Mouse (Mus musculus) thymus, postnatal 25 days (tissue): ENCODE results near the gene Ncoa7.

ENCODE experiments used
- DNase-seq: peaks from one replicate; pipeline ENCODE4 v3.0.0; 2022

The Ncoa7 gene

DNA sequence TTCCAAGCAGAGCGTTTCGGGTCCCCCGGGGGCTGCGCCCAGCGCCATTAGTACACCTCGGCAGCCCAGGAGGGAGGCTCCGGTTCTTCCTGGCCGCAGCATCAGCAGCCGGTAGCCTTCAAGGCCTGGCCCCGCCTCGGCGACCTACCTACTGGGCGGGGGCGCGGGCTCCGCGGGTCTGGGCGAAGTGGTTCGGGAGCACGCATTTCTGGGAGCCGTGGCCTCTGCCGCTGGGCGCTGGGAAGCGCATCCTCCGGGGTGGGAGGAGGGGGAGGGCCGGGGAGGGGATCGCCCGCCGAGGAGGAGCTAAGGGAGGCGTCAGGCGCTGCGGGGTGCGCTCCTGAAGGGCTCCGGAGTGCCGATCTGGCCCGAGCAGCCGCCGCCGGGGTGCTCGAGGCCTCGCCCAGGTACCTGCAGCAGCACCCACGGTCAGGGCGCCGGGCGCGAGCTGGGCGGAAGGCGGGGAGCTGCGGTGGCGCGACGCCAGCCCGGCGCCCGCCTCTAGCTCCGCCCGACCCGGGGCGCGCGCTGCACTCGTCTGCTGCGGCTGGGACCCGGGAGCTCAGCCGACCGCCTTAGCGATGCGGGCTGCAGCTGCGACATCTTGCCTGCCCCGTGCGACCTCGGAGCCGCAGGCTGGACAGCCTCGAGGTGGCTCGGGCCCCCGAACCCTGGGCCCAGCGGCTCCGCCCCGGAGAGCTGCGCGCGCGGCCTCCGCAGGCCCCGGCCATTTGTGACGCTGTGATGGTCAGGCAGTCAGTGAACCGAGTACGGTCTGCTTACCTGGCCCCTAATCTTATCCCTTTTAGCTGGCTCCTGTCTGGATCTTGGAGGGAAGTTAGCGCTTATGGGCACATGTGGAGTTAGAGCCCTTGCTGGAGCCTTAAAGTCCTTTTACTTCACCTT, at the start of gene Ncoa7:
Ncoa7 (minus strand) TSS at position 646 of the 906 bp plus-strand sequence.
- peak; percentile 79 for DNase-seq

DNA sequence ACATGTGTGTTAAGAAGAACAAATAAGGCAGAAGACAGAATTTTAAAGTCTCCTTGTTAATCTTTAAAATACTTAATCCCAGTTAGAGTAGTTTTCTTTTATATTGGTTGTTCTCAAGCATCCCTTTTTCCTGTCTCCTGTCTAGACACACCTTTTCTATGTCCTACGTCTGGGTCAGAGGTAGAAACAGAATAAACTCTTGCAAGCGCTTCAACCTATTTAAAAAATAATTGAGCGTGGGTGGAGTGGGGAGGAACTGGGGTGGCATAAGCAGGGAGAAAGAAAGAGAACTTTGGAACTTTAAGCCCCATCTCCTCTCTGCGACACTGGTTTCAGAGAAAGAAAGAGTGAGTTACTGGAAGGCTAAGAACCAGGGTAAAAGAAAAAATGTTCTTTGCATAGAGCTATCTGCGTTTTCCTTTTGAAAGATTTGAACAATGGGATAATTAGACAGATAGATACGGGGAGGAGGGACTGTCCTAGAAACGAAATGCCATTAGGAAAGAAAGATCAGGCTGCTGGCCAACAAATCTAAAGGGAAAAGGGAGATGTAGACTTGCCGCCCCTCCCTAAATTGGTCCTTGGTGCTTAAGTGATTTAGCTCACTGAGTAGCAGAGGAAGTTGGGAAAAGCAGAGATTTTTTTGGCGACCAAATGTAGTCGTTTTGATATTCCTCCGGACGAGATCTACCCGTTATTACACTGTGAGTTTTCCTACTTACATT, 42.1 kb upstream of the Ncoa7 start:
- DNase-seq: no peak

DNA sequence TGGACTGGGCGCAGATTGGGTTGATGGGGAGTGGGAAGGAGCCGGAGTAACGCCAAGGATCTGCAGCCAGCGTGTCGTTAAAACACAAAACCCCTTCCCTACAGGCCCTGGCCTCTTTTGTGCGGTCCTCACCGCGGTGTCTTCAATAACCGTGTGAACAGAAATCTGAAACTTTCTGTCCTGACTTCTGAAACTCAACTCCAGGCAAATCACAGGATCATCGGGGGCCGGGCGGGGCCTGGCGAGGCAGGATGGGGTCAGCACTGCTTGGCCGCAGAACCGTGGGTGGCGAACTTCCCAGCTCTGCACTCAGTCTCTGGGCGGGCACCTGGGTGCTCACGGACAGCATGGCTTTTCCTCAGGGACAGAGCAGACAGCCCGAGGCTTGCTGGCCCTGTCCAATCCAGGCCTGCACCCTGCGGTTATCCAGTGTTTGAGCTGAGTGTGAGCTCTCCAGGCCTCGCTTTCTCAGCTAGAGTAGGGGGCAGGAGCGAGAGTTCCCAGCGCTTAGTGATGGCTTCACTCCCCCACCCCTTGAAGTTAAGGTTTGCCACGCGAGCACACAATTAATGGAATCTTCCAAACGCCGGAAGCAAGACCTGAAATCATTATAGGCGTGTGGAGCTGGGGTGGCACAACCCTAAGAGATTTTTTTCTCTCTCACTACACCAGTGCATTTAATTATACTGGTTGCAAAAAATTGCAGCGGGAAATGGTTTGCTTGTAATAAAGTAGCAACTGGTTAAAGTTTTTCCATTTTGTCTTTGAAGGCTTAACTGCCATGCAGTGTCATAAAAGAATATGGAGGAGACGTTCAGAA, 41.3 kb upstream of the Ncoa7 start:
- no peak for DNase-seq

DNA sequence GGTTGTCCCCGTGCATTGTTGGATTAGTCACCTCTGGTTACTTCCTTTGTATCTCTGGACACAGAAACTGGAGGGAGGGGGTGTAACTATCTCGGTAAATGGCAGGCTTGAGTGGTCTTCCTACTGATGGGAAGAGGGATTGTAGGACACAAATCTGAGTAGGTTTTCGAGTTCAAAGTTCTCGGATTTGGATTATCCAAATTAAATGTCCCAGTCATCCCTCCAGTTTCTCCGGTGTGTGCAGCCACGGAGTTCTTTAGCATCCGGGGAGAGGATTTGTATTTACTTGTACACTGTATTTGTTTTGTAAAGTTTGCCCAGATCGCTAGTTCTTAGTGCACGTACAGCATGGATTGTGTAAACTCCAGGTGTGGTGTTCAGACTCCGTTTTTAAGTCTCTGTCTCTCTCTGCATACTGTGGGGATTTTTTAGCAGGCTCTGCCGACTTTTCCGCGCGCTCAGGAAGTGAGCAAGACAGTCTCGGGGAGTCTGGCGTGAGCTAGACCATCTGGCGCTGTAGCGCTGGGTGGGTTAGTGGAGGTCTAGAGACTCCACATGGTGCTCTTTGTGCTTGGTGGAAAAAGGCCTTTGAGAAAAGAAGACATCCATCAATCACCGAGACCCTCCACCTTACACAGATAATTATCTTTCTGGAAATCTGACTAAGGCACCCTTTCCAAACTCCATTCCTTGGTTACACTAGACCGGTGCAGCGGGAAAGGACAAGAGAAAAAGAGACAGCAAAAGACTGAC, 40.5 kb upstream of the Ncoa7 start:
- DNase-seq: no peak

DNA sequence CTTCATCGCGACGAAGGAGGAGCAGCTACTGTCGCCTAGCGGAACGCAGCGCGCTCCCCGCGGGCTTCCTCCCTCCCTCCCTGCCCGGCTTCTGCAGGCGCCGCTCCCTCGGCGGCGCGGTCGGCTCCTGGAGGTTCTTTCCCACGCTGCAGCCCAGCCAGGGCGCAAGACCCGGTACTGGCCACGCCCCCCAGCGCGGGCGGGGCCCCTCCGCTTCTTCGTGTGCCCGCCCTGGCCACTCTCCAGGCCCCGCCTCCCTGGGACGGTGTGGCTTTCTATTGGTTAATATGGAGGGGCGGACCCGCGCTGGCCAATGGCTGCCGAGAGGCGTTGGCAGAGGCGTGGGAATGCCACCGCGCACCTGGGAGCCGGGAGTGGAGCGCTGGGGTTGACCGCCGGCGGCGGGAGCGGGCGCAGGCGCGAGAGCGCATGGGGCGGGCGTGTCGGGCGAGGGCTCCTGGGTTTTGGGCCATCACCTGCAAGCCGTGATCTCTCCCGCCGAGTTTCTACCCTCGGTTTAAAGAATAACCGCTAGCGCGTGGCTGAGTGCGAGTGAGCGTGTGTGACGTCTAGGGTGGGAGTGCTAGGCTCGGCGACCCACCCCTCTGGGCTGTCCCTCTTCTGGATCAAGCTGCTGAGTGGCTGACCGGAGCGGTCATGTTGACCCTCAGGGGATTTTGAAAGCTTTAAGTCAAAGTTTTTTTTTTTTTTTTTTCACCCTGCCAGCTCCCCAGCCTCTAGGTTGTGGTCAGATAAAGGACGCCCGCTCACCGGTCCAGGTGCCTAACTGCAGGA, 39.7 kb upstream of the Ncoa7 start, which contains the start of gene Hey2:
Hey2 (minus strand) TSS at position 159 of the 795 bp plus-strand sequence.
- DNase-seq: peak; percentile 96

DNA sequence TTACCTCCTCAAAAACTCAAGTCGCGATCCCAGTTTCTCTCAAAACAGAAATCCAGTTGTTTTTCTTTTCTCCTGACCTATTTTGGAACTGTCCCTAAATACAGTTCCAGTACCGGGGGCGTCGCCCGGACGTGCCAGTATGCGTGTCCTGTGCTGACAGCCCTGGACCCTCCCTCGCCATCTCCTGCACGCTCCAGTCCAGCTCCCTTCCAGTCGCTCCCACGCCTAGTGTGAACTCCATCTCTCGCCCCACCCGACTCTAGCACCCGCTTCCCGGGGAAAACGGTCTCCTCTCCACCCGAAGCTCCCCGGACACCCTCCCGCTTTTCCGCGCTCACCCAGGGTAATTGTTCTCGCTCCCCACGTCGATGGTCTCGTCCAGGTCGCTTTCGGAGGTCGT, 39.1 kb upstream of the Ncoa7 start:
- no peak for DNase-seq

DNA sequence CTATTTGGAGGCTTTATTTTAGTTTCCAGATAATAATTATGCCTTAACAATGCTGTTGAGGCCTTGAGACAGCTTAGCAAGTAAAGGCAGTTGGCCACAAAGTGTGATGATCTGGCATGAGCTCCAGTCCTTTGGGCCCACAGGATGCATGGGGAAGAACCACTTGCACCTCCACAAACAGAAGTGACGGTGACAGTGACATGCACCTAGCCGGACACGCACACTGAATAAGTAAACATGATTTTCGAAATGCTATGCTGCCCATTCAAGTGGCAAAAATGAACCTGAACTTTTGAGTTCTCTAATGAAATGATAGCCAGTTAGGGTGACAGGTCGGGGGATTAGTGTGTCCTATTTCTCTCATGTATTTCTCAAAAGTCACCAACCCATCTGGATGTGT, 37.7 kb upstream of the Ncoa7 start:
- no peak for DNase-seq

DNA sequence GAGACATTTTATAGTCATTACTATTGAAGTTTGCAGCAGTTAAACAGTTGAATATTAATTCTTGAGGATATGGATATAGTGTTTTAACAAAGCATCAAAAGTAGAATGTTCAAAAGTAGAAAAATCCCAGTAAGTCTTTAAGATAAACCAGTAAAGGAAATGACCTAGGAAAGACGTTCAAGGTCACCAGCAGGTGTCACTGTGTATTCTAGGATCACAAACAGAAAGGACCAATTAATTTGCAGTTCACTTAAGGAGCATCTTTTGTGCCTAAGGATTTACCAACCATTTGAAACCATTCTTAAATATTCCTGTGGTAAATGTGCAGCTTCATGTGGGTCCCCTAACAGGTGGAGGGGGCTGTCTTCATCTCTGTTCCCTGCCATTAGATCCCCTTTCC, 35.1 kb upstream of the Ncoa7 start:
- DNase-seq: no peak

DNA sequence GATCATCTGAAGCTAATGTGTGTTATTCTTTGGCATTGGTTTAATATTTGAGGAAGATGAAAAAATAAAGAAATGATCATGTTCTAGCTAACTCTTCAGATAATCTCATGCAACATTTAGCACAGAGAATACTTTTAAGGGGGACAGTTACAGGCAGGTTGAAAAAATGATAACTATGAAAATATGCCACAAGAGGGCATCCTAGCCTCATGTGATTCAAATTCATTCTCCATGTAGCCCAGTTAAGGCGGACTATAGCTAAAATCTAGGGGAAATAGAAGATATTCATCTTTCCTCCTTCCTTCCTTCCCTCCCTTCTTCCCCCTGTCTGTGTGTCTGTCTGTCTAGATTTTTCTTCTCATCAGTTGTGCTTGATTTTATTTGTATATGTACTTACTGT, 21.9 kb upstream of the Ncoa7 start:
- no peak for DNase-seq

DNA sequence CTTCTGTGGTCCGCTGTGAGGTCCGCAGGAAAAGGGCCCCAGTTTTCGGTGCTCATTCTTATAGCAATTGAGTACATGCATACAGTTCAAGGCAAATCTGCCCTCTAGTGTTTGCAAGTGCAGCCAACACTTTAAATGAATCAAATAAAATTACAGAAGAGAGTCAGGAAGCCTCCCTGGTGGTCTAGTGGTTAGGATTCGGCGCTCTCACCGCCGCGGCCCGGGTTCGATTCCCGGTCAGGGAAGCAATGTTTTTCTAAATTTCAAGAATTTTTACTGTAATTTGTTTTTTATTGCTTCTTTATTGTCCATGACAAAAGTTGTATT, 7.8 kb upstream of the Ncoa7 start:
- DNase-seq: peak; percentile 75

DNA sequence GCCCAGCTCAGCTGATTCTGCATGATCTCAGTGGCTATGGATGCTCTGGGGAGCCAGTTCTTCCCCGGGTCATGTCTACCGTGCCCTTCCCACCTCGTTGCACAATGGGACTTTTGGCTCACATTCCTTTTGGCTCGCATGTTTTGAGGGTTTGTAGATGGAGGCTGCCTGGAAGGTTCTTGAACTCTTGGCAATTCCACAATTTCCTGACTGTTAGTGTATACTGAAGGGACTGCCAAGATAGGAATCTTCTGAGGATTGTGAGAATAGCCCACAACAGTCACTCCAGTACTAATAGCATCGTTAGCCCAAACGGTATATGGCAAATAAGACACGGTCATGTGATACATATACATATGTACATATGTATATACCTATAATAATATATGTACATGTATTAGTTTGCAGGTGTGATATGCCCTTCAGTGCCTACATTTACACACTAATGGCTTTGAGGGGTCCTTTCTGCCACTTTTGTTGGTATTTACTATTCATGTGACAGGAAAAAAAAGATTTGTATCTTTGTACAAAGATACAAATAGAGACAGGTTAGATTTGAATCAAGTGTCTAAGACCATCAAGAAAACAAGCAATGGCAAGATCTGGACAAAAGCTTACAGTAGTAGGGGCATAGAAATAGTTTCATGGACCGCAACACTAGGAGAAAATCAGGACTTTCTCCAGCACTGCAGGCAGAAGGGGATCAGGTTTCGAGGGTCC, 7.3 kb upstream of the Ncoa7 start:
- no peak for DNase-seq

DNA sequence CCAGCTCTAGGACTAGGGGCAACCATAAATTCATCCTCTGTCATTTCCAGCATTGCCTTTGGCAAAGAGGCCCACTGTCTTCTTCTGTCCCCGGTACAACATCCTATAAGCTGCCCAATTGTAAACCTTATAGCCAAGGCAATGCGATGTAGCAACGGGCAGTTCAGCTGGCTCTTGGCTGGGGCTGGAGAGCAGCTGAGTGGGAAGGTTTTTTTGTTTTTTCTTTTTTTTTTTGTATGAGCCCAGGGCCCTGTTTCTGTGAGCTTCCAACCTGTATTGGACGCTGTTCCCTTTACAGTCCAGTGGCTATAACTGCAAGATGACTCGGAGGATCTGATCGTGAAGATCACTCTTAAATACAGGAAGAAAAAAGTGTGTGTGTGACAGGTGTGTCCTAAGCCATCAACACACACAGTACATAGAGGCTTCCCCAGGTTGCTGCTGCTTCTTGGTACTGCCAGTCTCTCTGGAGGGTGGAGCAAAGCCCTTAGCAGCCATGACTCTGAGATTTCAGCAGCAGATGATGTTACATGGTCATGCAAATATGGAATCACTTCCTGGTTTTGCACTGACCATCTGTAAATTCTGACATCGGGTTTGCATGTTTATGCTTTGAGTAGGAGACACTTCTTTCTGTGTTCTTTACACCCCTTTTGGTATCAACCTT, 594 bp upstream of the Ncoa7 start:
- no peak for DNase-seq

DNA sequence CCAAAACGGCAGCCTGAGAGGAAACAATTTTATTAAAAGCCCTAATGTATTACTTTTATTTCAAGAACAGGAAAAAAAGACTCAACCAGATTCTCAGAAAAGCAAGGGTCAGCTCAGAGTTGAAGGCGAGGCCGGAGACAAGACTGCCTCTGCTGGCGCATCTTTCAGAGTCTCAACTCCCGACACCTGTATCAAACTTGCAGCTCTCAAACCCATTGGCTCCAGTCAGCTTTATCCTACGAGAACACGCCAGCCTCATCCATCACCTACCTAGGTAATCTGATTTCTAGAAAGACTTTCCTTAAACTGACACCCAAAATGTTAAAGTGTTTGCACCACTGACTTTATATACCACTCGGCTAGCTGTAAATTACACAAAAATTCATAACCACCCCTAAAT, 1.1 kb downstream of the Ncoa7 start:
- DNase-seq: peak; percentile 6

DNA sequence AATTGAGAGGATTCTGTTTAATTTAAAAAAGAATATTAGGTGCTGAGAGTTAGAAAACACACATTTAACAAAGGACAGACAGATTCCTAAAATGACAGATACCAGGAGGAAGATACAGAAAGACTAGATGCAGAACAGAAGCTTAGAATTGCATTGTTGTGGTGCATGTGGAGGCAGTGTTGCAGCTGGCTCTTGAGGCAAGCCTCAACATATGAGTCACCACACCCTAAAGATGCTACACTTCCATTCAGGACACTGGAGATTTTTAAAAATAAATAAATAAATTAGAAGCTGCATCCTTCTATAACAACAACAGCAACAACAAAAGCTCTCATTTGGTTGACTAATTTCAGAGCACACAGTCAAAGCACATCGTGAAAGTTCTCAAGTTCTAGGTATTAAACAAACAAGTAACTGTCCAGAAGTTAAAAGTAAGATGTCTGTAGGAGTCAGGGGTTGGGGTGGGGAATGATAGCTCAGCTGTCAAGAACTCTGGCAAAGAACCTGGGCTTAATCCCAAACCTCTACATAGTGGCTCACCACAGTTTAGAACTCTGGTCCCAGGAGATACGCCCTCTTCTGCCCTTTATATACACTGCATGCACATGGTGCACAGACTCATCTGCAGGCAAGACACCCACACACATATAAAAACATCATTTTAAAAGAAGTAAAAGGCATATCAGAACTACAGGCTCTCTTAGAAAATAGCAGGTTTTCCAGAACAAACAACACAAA, 3.2 kb downstream of the Ncoa7 start:
- no peak for DNase-seq

DNA sequence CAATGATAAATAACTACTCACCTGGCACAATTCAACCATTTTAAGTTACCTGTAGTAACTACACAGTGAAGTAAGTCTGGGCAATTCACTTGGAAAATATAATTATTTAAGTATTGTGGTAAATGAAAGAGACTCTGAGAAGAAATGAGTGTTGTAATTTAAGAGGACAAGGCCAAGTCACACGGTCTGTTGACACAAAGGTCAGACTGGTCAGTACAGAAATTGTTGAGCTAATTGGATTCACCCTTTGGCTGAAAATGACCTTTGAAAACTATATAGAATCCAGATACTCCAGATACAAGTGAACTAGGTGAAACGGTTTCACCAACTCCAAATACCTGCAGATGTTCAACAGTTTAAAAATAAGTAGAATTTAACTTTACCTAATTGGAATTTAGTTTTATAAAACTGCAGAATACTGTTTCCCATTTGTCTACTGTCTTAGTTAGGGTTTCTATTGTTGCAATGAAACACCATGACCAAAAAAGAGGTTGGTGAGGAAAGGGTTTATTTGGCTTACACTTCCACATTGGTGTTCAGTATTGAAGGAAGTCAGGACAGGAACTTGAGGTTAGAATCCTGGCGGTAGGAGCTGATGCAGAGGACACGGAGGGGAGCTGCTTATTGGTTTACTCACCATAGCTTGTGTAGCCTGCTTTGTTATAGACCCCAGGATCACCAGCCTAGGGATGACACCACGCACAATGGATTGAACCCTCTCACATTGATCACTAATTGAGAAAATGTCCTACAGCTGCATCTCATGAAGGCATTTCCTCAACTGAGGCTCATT, 6.5 kb downstream of the Ncoa7 start:
- DNase-seq: no peak

DNA sequence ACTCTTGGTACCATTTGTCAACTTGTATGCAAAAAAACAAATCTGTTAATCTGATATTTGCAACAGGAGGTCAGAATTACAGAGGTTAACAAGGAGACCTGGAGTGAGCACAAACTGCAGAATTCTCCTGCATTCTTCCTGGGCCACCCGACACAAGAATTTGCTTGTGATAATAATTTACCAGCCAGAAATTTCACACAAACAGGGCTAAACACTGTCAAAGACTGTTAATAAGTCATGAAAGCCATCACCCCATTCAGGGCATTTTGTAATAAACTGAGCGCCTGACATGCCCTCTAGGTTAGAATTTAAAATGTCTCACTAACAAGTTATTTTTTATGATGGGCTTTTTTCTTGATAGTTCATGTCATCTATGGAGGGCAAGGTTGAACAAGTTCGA, 12.1 kb downstream of the Ncoa7 start:
- DNase-seq: no peak

DNA sequence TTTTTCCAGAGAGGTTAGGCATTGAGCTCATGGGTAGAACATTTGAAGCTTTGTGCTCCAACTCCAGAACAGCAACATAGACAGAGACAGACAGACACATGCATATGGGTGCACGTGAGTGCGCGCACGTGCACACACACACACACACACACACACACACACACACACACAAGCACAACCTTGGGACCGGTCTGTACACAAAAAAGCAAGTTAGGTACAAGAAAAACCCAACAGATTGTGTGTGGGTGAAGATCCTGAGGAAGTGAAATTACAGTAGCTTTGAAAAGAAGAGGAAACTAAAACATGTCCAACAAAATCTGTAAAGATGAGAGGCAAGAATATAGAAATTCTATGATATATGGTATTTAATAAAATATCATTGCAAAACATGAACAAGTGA, 13.6 kb downstream of the Ncoa7 start:
- no peak for DNase-seq

DNA sequence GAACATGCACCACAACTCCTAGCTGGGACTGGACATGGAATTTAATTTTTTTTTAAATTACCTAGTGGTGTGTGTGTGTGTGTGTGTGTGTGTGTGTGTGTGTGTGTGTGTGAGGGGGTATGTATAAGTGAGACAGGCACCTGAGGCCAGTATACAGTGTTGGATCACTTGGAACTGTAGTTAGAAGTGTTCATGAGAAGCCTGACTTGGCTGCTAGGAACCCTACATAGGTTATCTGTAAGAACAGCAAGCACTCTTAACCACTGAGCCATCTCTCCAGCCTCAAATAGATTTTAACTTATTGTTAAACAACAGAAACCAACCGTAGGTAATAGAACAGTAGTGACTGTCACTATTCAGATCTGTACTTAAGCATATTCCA, 14.8 kb downstream of the Ncoa7 start:
- no peak for DNase-seq
